Mouse (Mus musculus): Measurements from ENCODE around the gene Msantd1. TPM values are rescaled to one million over a fixed set of nuclear protein-coding genes. Genes with fewer than 3 reads are reported as not detected.

Msantd1 gene
- total RNA-seq, 1 experiment from 2014 or later = not detected

- no peak for ATAC-seq (replicated peaks; ENCODE audit: insufficient number of reproducible peaks, low FRiP score, low TSS enrichment, poor library complexity, severe bottlenecking)
Observed at GRCm38 (mm10) chr5:34955630-34956029, 47.8 kb downstream of the Msantd1 start.

GRCm38 (mm10) chr5:34956151-34956550 is 48.3 kb downstream of the Msantd1 start:
- no peak for ATAC-seq (replicated peaks; ENCODE audit: insufficient number of reproducible peaks, low FRiP score, low TSS enrichment, poor library complexity, severe bottlenecking)

GRCm38 (mm10) chr5:34957015-34957414 is 49.2 kb downstream of the Msantd1 start:
- no peak for ATAC-seq (replicated peaks; ENCODE audit: insufficient number of reproducible peaks, low FRiP score, low TSS enrichment, poor library complexity, severe bottlenecking)

GRCm38 (mm10) chr5:34960021-34960420 is 52.2 kb downstream of the Msantd1 start:
- no peak for ATAC-seq (replicated peaks; ENCODE audit: insufficient number of reproducible peaks, low FRiP score, low TSS enrichment, poor library complexity, severe bottlenecking)

GRCm38 (mm10) chr5:34965531-34965930 is 57.7 kb downstream of the Msantd1 start:
- no peak for ATAC-seq (replicated peaks; ENCODE audit: insufficient number of reproducible peaks, low FRiP score, low TSS enrichment, poor library complexity, severe bottlenecking)

GRCm38 (mm10) chr5:34968386-34968785 is 60.6 kb downstream of the Msantd1 start:
- no peak for ATAC-seq (replicated peaks; ENCODE audit: insufficient number of reproducible peaks, low FRiP score, low TSS enrichment, poor library complexity, severe bottlenecking)

GRCm38 (mm10) chr5:34972471-34972870 is 64.7 kb downstream of the Msantd1 start:
- ATAC-seq (replicated peaks; ENCODE audit: insufficient number of reproducible peaks, low FRiP score, low TSS enrichment, poor library complexity, severe bottlenecking) = no peak

Other genes with a start within 250 kb of the Msantd1 start
- 25.9 to 45.2 TPM (median 38.6 TPM) in 3 replicates for gene Nop14, start 247.9 kb upstream of the Msantd1 start, total RNA-seq (2017)
- 2.9 to 12.9 TPM (median 4.2 TPM) in 3 replicates for gene Grk4, start 247.6 kb upstream of the Msantd1 start, total RNA-seq (2017)
- 19.1 to 39.8 TPM (median 19.7 TPM) in 3 replicates for gene Htt, start 146.3 kb upstream of the Msantd1 start, total RNA-seq (2017)
- 1.5 to 7.6 TPM (median 5.7 TPM) in 3 replicates for gene Rgs12, start 41.4 kb downstream of the Msantd1 start, total RNA-seq (2017)
- gene Hgfac, start 133.5 kb downstream of the Msantd1 start, total RNA-seq (2017) = not detected in 3 replicates
- not detected in 3 replicates for gene Dok7, start 148.8 kb downstream of the Msantd1 start, total RNA-seq (2017)
- gene Lrpap1, start 197.8 kb downstream of the Msantd1 start, total RNA-seq (2017) = 61.2 to 83.5 TPM (median 62.8 TPM) in 3 replicates

Data from monocyte, adult 5-6 weeks (primary cell).